Mouse (Mus musculus): ENCODE results near the gene Ddx6. TPM values are rescaled to one million over a fixed set of nuclear protein-coding genes. Genes with fewer than 3 reads are reported as not detected.
A peak's percentile ranks its signal among the peaks of the same experiment; 100 is the strongest.

Gene Ddx6
- polyA plus RNA-seq, 1 experiment from 2014 or later: 9.8 TPM

DNA sequence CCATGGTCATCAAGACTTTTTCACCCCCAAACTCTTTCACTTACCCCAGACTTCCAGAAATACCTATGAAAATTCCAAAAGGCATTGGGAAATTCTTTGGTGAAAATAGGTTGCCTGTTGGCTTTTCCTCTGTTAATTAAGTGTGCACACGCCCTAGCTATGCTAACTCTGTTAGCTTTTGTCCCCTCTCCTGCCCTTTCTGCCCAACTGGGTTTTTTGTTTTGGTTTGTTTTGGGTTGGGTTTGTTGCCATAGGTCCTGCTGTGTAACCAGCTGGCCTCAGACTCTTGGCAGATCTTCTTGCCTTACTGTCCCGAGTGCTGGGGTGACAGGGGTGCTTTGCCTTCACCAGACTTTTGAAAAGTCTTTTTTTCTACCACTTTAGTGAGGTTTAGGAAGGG is 13.7 kb upstream of the Ddx6 start:
- no peak for ATAC-seq
- no peaks in the 10 kb centered on the region for H3K36me3 ChIP-seq (ENCODE audit: control insufficient read depth, insufficient read depth, low read length)
- no peak overlapping the region for H3K4me3 ChIP-seq (ENCODE audit: low read length)
- no peaks in the 10 kb centered on the region for H3K27me3 ChIP-seq (replicated peaks; ENCODE audit: control insufficient read depth, insufficient read depth, low read length)
- H3K4me1 ChIP-seq (ENCODE audit: control insufficient read depth, insufficient read depth, low read length): no peaks in the 10 kb centered on the region
- no peak overlapping the region for H3K27ac ChIP-seq (ENCODE audit: low read length)
- H3K9me3 ChIP-seq (ENCODE audit: control insufficient read depth, low read length): no peaks in the 10 kb centered on the region
- H3K4me2 ChIP-seq (ENCODE audit: low read depth, low read length): no peak overlapping the region
- no peak overlapping the region for H3K9ac ChIP-seq (ENCODE audit: low read depth, low read length)
- 38% methylated on average over 2 of the region's 2 CpGs for WGBS

DNA sequence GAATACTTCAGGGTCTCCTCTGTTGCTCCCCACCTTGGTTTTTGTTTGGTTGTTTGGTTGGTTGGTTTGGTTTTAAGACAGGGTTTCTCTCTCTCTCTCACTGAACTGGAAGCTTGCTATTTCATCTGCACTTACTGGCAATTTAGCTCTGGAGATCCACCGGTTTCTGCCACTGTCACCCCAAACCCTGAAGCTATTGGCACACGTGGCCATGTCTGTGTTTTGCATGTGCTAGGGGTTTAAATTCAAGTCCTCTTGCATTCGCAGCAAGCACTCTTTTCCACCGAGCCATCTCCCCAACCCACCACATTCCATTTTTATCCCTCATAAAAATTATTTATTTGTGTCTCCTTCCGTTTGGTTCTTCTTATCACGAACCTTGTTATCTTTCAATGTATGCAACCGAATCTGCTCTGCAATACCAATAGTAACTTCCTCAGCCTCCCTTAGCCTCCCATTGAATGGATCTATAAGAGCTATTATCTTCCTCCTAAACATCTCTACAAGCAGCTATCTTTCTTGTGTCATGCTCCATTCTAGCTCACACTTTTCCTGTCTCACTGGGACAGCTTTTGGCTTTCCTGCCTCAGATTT is 13.0 kb upstream of the Ddx6 start:
- Histone ChIP-seq H3K27ac (ENCODE audit: low read length) (no peak overlapping the region), H3K36me3 (ENCODE audit: control insufficient read depth, insufficient read depth, low read length) (no peaks in the 10 kb centered on the region), H3K4me1 (ENCODE audit: control insufficient read depth, insufficient read depth, low read length) (no peaks in the 10 kb centered on the region), H3K4me3 (ENCODE audit: low read length) (no peak overlapping the region), H3K4me2 (ENCODE audit: low read depth, low read length) (no peak overlapping the region), H3K9ac (ENCODE audit: low read depth, low read length) (no peak overlapping the region), H3K9me3 (ENCODE audit: control insufficient read depth, low read length) (no peaks in the 10 kb centered on the region), H3K27me3 (replicated peaks; ENCODE audit: control insufficient read depth, insufficient read depth, low read length) (no peaks in the 10 kb centered on the region)
- 62% methylated on average over 7 of the region's 7 CpGs for WGBS
- ATAC-seq: no peak

DNA sequence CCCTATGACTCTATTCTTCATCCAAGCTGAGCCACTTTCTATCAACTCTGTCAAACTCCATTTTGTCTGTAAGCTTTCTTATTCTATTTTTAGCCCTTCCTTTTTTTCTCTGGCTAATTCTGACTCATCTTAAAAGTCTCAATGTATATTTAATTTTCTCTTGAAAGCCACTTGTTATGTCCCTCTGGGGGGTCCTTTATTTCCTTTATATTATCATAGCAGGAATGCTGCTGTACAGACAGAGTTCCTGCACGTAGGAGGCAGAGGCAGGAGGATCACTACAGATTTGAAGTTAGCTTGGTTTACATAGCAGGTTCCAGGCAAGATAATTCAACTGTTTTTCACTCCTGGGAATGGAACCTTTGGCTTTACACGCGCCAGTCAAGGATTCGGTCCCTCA is 11.5 kb upstream of the Ddx6 start:
- 93% methylated on average over 4 of the region's 4 CpGs for WGBS
- Histone ChIP-seq H3K9me3 (ENCODE audit: control insufficient read depth, low read length) (no peaks in the 10 kb centered on the region), H3K4me3 (ENCODE audit: low read length) (no peak overlapping the region), H3K27ac (ENCODE audit: low read length) (no peak overlapping the region), H3K27me3 (replicated peaks; ENCODE audit: control insufficient read depth, insufficient read depth, low read length) (no peaks in the 10 kb centered on the region), H3K4me2 (ENCODE audit: low read depth, low read length) (no peak overlapping the region), H3K36me3 (ENCODE audit: control insufficient read depth, insufficient read depth, low read length) (no peaks in the 10 kb centered on the region), H3K4me1 (ENCODE audit: control insufficient read depth, insufficient read depth, low read length) (no peaks in the 10 kb centered on the region), H3K9ac (ENCODE audit: low read depth, low read length) (no peak overlapping the region)
- ATAC-seq: no peak

DNA sequence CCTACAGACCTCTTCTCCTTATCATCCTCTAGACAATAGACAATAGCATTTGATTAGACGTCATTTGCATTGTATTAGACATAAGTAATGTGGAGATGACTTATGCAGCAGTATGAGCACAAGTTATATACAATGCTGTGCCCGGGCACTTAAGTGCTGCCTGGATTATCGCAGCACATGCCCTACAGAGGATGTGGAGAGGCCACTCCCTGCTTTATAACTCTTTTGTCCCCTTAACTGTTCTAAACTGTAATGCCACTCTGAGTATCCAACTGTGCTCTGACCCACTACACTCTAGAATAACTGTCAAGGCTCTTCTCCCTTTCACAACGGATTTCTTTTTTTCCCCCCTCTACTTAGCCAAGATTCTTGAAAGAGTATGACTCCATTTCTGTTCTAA is 10.8 kb upstream of the Ddx6 start:
- 69% methylated on average over 4 of the region's 4 CpGs for WGBS
- Histone ChIP-seq H3K4me2 (ENCODE audit: low read depth, low read length) (no peak overlapping the region), H3K9ac (ENCODE audit: low read depth, low read length) (no peak overlapping the region), H3K9me3 (ENCODE audit: control insufficient read depth, low read length) (no peaks in the 10 kb centered on the region), H3K4me3 (ENCODE audit: low read length) (no peak overlapping the region), H3K27me3 (replicated peaks; ENCODE audit: control insufficient read depth, insufficient read depth, low read length) (no peaks in the 10 kb centered on the region), H3K36me3 (ENCODE audit: control insufficient read depth, insufficient read depth, low read length) (no peaks in the 10 kb centered on the region), H3K27ac (ENCODE audit: low read length) (no peak overlapping the region), H3K4me1 (ENCODE audit: control insufficient read depth, insufficient read depth, low read length) (peaks cover 3% of the 10 kb centered on the region)
- no peak for ATAC-seq

DNA sequence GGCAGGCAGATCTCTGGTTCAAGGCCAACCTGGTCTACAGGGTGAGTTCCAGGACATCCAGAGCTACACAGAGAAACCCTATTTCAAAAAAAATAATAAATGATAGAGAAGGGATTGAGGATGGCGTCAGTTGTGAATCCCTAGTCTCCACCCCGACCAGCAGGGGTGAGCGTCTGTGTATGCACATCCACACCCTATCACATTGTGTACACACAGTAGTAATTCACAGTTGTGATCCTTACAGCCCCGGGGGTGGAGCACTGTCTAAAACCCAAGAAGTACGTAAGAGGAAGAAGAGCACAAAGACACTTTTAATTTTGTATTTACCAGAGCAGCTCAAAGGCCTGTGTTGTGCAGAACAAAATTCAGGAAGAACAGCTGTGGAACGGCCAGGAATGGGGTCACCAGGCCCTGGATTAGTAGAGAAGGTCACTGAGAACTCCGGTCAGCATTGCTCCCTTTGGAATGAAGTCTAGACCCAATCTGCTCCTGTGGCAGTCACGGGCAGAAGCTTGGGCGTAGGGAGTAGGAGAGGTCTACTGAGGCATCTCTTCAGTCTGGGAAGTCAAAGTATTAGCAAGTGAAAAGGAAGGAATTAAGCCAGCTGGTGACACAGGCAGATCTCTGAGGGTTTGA is 9.7 kb upstream of the Ddx6 start:
- Histone ChIP-seq H3K36me3 (ENCODE audit: control insufficient read depth, insufficient read depth, low read length) (no peaks in the 10 kb centered on the region), H3K4me1 (ENCODE audit: control insufficient read depth, insufficient read depth, low read length) (peaks cover 12% of the 10 kb centered on the region)

DNA sequence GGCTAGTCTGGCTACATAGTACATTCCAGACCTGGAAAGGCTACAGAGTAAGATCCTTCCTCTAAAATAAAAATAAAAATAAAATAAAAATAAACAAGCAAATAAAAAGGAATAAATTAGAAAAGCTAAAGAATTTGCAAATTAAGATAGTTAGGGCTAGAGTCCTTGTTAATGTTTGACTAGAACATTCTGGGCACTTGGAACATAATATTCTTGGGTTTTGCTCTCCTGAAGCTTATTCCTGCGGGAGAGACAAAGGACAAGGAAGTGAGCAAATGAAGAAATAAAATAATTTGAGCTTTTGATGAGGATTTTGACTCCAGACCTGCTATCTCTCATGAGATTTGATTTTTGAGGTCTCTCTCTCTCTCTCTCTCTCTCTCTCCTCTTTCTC is 9.2 kb upstream of the Ddx6 start:
- Histone ChIP-seq H3K9me3 (ENCODE audit: control insufficient read depth, low read length) (no peaks in the 10 kb centered on the region), H3K4me3 (ENCODE audit: low read length) (no peak overlapping the region), H3K27me3 (replicated peaks; ENCODE audit: control insufficient read depth, insufficient read depth, low read length) (no peaks in the 10 kb centered on the region), H3K4me2 (ENCODE audit: low read depth, low read length) (no peak overlapping the region), H3K36me3 (ENCODE audit: control insufficient read depth, insufficient read depth, low read length) (no peaks in the 10 kb centered on the region), H3K27ac (ENCODE audit: low read length) (no peak overlapping the region), H3K4me1 (ENCODE audit: control insufficient read depth, insufficient read depth, low read length) (peaks cover 12% of the 10 kb centered on the region), H3K9ac (ENCODE audit: low read depth, low read length) (no peak overlapping the region)
- ATAC-seq: no peak
- 56% methylated on average over 1 of the region's 1 CpGs for WGBS

More for the DNA sequence above, 9.7 kb upstream of the Ddx6 start:
- Histone ChIP-seq H3K27me3 (replicated peaks; ENCODE audit: control insufficient read depth, insufficient read depth, low read length) (no peaks in the 10 kb centered on the region), H3K4me3 (ENCODE audit: low read length) (no peak overlapping the region), H3K9me3 (ENCODE audit: control insufficient read depth, low read length) (no peaks in the 10 kb centered on the region), H3K9ac (ENCODE audit: low read depth, low read length) (no peak overlapping the region), H3K27ac (ENCODE audit: low read length) (peak overlapping the region; percentile 15; the same call in 1 of the 2 replicates), H3K4me2 (ENCODE audit: low read depth, low read length) (no peak overlapping the region)
- 0 out of 2 replicates have a peak, but pooled peaks have one; percentile 45 for ATAC-seq
- 69% methylated on average over 9 of the region's 9 CpGs for WGBS

DNA sequence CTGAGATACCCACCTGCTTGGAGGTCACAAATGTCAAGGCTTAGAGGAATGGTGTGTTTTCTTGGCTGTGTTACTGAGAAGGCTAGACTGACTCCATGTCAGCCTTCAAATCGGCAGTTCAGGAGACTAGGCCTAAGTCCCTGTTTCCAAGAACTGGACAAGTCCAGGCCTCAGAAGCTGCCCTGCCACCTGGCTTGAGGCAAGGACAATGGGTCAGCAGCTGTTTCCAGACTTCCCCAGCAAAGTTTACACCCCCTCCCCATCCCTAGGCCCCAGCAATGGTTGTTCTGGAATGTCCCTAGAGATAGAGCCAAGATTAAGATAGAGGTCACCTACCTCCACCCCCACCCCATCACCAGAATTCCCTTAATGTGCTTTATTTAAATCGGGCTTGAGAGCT is 7.0 kb upstream of the Ddx6 start:
- Histone ChIP-seq H3K27me3 (replicated peaks; ENCODE audit: control insufficient read depth, insufficient read depth, low read length) (no peaks in the 10 kb centered on the region), H3K4me2 (ENCODE audit: low read depth, low read length) (no peak overlapping the region), H3K9ac (ENCODE audit: low read depth, low read length) (no peak overlapping the region), H3K4me1 (ENCODE audit: control insufficient read depth, insufficient read depth, low read length) (peaks cover 13% of the 10 kb centered on the region), H3K27ac (ENCODE audit: low read length) (no peak overlapping the region), H3K9me3 (ENCODE audit: control insufficient read depth, low read length) (no peaks in the 10 kb centered on the region), H3K36me3 (ENCODE audit: control insufficient read depth, insufficient read depth, low read length) (no peaks in the 10 kb centered on the region), H3K4me3 (ENCODE audit: low read length) (no peak overlapping the region)
- 89% methylated on average over 2 of the region's 2 CpGs for WGBS
- no peak for ATAC-seq

DNA sequence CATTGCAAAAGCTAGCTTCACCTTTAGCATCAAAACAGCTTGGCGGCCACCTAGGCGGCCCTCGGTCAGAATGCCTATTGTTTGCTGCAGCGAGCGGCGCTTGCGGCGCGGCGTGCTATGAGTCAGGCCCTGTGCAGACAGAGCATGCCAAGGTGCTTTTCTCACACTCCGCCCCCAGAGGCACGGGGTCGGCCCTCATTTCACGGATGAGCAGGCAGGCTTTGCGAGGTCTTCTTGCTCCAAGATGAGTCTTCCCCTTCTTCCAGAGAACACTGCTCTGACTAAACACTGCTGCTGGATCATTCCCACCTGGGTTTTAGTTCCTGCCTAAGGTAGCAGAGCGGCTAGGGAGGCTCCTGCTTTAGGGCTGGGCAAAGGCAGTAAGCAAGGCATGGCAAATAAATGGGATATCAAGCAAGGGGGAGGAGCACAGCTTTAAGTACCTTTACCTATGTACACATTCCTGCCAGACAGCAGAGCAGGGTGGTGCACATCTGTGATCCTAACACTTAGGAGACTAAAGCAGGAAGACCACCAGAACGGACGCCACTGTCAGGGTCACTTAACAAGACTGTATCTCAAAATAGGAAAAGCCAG is 5.7 kb upstream of the Ddx6 start:
- Histone ChIP-seq H3K4me2 (ENCODE audit: low read depth, low read length) (peak overlapping the region; percentile 58), H3K9me3 (ENCODE audit: control insufficient read depth, low read length) (no peaks in the 10 kb centered on the region), H3K27me3 (replicated peaks; ENCODE audit: control insufficient read depth, insufficient read depth, low read length) (no peaks in the 10 kb centered on the region), H3K36me3 (ENCODE audit: control insufficient read depth, insufficient read depth, low read length) (no peaks in the 10 kb centered on the region), H3K4me1 (ENCODE audit: control insufficient read depth, insufficient read depth, low read length) (peaks cover 17% of the 10 kb centered on the region), H3K27ac (ENCODE audit: low read length) (peak overlapping the region; percentile 62), H3K4me3 (ENCODE audit: low read length) (peak overlapping the region; percentile 28; the same call in 1 of the 2 replicates), H3K9ac (ENCODE audit: low read depth, low read length) (peak overlapping the region; percentile 38; the same call in 1 of the 2 replicates)
- WGBS: 4% methylated on average over 18 of the region's 18 CpGs
- peak; percentile 61 for ATAC-seq

DNA sequence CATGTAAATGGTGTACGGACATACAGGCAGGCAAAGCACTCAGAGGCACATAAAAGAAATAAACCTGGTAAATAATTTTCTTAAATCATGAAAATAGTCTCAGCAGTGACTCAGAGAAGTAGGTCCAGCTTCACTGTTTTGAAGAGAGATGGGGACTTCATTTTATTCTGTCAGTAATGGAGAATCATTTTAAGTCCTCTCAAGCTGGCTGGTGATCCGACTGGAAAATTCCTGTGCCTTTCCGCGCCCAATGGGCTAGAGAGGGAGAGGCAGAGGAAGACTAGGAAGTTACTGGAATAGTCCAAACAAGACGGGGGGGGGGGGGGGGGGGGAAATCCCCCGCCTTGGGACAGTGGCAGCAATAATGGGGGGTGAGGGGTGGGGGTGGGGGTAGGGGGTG is 5.1 kb upstream of the Ddx6 start:
- H3K27me3 ChIP-seq (replicated peaks; ENCODE audit: control insufficient read depth, insufficient read depth, low read length): no peaks in the 10 kb centered on the region
- H3K9ac ChIP-seq (ENCODE audit: low read depth, low read length): 0 out of 2 replicates have a peak overlapping the region, but pooled peaks have one; percentile 38
- peak overlapping the region; percentile 58 for H3K4me2 ChIP-seq (ENCODE audit: low read depth, low read length)
- ATAC-seq: no peak
- peak overlapping the region; percentile 28; the same call in 1 of the 2 replicates for H3K4me3 ChIP-seq (ENCODE audit: low read length)
- WGBS: 25% methylated on average over 4 of the region's 6 CpGs
- H3K36me3 ChIP-seq (ENCODE audit: control insufficient read depth, insufficient read depth, low read length): no peaks in the 10 kb centered on the region
- H3K4me1 ChIP-seq (ENCODE audit: control insufficient read depth, insufficient read depth, low read length): peaks cover 17% of the 10 kb centered on the region
- H3K27ac ChIP-seq (ENCODE audit: low read length): 0 out of 2 replicates have a peak overlapping the region, but pooled peaks have one; percentile 62
- no peaks in the 10 kb centered on the region for H3K9me3 ChIP-seq (ENCODE audit: control insufficient read depth, low read length)

Data from intestine, embryonic 16.5 days (tissue).